Mouse (Mus musculus): Measurements from ENCODE around the gene Mkln1. TPM values are rescaled to one million over a fixed set of nuclear protein-coding genes. Genes with fewer than 3 reads are reported as not detected.

The Mkln1 gene
- total RNA-seq, 2 experiments from 2014 or later: 125 to 126 TPM

DNA sequence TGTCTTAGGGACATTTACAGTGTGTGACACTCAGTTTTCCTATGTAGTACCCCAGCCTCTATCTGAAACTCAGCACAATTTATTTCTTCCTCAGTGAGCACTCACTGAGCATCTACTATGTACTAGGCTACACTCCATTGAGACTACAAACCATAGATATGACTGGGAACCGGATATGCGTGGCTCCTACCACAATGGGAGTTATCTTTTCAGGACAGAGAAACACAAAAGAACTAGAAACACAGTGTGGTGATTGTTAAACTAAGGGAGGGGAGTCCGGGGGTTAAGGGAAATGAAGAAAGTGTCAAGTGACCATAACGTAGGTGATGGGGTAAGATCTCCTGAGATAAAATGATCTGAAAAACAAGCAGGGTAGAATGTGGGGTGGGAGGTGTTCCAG is 2.4 kb upstream of the Mkln1 start:
- no peak for DNase-seq (ENCODE audit: extremely low spot score in 1 of 2, low spot score in 2 of 2)
- intact Hi-C loops (cut with DNase I): no loop called here

DNA sequence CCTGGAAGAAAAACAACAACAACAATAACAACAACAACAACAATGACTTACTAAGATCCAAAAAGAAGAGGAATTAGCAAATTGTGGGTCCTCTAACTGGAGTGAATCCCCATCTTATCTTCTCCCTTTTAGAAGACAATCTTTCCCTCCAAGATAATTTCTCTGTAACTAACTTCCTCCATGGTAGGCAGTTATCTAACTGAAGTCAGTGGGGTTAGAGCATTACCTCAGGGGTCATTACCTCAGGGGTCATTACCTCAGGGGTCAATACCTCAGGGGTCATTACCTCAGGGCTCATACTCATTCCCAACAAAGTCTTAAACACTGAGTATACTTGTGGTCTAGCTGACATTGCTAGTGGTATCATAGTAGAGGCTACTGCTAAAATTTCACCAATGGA is 1.2 kb upstream of the Mkln1 start:
- intact Hi-C loops (cut with DNase I): no loop called here
- no peak for DNase-seq (ENCODE audit: extremely low spot score in 1 of 2, low spot score in 2 of 2)

DNA sequence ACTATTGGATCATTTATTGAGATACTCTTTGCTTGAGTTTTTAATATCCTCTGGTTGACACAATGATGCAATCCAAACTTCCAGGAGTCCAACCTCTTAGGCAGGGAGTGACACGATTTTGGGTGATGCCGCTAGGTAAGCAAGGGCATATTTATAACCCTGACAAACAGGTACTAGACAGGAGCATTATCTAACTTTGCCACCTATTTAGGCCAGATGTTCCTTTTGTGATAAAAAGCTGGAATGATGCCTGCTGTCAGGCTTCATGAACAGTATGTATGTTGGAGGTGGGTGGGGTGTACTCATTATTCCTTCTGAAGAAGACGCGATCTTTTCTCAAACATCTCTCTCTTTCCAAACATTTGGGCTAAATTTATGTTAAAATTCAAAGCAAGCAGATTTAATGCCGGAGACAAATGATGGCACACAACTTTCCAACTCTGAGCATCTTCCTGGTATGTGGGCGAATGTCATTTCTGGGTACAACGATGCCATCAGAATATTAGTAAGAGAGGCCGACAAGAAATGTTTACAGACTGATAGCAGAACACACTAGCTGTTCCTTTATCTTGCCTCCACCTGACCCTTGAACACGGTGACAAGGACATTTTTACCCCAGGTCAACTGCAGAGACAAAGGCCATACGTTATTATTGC is 632 bp upstream of the Mkln1 start:
- intact Hi-C loops (cut with DNase I): loop anchor here (2.0 kb wide), 1 partner anchor 179 kb away; no protein-coding TSS in a partner anchor
- DNase-seq (ENCODE audit: extremely low spot score in 1 of 2, low spot score in 2 of 2): peak in 1 of 2 experiments; percentile 20

DNA sequence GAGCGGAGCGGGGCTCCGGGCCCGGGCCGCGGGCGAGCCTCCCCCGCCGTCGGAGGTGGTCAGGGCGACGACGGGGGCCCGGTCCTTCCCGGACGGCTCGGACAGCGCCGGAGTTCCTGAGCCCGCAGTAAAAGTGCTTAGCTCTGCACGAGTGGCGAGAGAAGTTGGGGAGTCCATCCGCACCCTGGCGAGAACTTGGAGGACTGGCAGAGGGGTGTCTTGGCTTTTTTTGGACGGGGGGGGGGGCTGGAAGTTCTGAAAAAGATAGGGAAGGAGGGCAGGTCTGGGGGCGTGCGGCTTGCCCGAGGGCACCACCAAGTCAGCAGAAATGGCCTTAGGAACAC is 643 bp downstream of the Mkln1 start:
- intact Hi-C loops (cut with DNase I): loop anchor here (2.0 kb wide), 1 partner anchor 180 kb away; no protein-coding TSS in a partner anchor
- DNase-seq (ENCODE audit: extremely low spot score in 1 of 2, low spot score in 2 of 2): no peak

DNA sequence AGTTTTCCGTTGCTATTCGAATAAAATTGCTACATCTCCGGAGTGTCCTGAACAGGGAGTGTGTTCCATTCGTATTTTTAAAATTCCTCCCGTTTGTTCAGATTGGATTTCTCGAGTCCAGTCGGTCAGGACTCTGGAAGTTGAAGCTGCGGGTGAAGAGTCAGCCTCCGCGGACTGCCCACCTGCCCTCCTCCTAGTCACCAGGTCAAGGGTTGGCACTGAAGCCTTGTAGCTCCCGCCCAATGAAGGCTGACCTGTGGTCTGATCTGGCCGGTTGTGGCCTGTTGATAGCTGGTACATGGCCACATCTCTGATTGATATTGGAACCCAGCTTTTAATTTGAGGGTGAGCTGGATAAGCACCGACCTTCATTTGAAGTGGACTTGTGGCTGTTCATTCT is 1.0 kb downstream of the Mkln1 start:
- intact Hi-C loops (cut with DNase I): loop anchor here (2.0 kb wide), 1 partner anchor 181 kb away; no protein-coding TSS in a partner anchor
- DNase-seq (ENCODE audit: extremely low spot score in 1 of 2, low spot score in 2 of 2): peak in 1 of 2 experiments; percentile 39

DNA sequence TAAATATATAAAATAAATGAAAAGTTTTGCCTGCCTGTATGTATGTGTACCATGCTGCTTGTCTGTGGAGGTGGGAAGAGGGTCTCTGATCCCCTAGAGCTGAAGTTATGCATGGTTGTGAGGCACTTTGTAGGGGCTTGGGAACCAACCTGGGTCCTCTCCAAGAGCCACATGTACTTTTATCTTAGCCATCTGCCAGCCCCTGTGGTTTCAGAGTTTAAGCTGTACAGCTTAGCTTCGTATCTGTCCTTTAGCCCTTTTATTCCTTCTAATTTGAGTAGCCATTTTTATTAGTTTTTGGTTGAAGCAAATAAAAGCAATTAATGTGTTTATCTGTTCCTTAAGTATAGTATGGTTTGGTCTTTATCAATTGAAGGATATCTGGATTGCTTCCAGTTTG is 12.5 kb downstream of the Mkln1 start:
- intact Hi-C loops (cut with DNase I): no loop called here
- no peak for DNase-seq (ENCODE audit: extremely low spot score in 1 of 2, low spot score in 2 of 2)

DNA sequence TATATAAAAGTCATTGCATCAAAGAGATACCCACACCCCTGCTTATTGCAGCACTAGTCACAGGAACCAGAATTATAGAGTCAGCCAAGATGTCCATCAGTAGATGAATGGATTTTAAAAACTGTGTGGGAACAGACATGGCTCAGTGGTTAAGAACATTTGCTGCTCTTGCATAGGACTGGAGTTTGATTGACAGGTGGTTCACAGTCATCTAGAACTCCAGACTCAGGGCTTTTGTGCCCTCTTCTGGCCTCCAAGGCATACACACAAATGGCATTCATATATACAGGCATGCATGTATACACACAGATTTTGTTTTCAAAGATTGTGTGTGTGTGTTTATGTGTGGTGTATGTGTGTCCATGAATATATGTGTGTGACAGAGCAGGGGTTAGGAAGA is 14.0 kb downstream of the Mkln1 start:
- no peak for DNase-seq (ENCODE audit: extremely low spot score in 1 of 2, low spot score in 2 of 2)
- intact Hi-C loops (cut with DNase I): no loop called here

DNA sequence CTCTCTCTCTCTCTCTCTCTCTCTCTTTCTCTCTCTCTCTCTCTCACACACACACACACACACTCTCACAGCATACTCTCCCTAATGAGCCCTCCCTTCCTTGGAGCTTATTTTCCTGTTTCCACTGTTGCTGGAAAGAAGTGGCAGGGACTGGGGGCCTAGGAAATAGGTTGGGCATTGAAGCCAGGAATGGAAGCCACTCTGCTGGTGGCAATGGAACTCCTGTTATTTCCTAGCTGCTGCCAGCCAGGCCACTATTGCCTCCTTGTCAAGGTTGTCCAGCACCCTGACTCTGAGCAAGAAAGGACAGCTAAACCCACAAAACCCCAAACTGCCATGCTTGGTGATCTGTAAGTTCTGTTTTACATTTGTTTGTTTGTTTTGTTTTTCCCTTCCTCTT is 15.0 kb downstream of the Mkln1 start:
- intact Hi-C loops (cut with DNase I): no loop called here

DNA sequence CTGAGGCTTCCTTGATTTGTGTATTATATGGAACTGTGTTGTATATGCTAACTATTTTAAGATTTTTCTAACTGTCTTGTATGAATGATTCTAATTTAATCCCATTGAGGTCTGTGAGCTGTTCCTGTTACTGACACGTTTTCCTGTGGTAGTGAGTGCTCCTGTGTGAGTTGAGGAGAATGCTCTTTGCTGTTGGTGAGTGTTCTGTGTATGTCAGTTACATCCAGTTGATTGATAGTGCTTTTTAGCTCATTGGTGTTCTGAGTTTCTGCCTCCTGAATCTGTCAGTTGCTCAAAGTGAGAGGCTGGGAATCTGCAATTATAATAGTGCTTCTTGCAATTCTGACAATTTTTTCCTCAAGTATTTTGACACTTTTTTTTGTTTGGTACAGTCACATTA is 15.8 kb downstream of the Mkln1 start:
- intact Hi-C loops (cut with DNase I): no loop called here
- DNase-seq (ENCODE audit: extremely low spot score in 1 of 2, low spot score in 2 of 2): no peak

More for the DNA sequence above, 15.0 kb downstream of the Mkln1 start:
- DNase-seq (ENCODE audit: extremely low spot score in 1 of 2, low spot score in 2 of 2): no peak

DNA sequence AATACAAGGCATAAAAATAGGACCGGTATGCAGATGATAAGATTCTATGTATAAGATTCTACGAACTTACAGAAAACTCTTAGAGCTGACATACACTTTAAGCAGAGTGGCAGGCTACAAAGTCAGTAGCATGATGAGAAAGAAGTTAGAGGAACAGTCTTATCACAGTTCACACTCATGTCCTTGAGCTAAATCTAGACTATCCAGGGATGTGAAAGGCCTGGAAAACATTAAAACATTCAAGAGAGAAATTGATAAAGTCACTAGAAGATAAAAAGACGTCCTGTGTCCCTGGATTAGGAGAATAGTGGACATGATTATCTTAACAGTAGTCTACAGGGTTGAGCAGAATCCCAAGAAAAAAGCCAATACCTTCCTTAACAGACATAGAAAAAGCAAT is 26.9 kb downstream of the Mkln1 start:
- no peak for DNase-seq (ENCODE audit: extremely low spot score in 1 of 2, low spot score in 2 of 2)
- intact Hi-C loops (cut with DNase I): no loop called here

DNA sequence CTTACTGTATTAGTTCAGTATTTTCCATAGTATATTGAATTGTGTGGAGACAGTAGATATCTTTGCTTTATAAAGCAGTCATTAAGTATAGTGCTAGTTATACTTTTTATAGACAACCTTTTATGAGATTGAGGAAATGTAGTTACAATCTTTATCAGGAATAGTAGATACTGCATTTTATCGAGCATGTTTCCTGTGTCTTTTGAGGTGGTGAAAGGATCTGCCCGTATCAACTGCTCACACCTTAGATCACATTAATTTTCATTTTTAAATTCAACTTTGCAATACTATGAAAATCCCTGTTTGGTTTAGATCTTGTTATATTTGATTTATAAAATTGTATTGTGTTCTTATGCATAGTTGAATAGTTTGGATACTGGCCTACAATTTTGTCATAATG is 38.7 kb downstream of the Mkln1 start:
- no peak for DNase-seq (ENCODE audit: extremely low spot score in 1 of 2, low spot score in 2 of 2)
- intact Hi-C loops (cut with DNase I): loop anchor here (5.0 kb wide), 1 partner anchor 35 kb away; no protein-coding TSS in a partner anchor

DNA sequence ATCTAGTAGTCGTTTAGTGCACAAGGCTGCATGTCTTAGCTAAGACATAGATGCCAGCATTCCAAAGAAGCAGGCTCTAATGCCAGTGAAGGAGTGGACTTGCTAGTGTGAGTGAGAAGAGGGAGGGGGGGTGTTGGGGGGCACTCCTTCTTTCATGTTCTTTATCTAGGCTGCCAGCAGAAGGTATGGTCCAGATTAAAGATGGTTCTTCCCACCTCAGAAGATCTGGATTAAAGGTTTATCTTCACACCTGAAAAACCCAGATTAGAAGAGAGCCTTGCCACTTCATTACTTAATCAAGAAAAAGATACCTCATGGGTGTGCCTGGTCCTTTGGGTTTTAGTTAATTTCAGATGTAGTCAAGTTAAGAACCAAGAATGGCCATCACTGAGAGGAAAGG is 46.7 kb downstream of the Mkln1 start:
- intact Hi-C loops (cut with DNase I): no loop called here
- no peak for DNase-seq (ENCODE audit: extremely low spot score in 1 of 2, low spot score in 2 of 2)

DNA sequence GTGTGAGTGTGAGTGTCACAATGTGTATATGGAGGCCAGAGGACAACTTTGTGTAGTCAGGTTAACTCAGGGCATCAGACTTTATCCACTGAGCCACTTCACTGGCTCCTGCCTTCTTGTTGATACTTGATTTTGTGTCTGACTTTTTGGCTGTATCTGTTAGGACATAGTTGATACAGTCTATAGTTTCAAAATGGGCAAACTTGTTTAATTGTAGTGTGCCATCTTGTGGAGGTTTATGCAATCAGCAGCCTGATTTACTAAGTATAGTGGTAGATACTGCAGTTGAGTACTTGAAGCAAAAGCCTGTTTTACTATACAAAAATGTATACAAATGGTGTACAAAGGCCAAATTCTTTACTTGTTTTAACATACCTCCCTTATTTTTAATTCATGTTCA is 55.2 kb downstream of the Mkln1 start:
- intact Hi-C loops (cut with DNase I): loop anchor here (5.0 to 10.0 kb wide), 2 partner anchors 261 to 379 kb away; no protein-coding TSS in a partner anchor
- peak; percentile 21 to 49 for DNase-seq (ENCODE audit: extremely low spot score in 1 of 2, low spot score in 2 of 2)

DNA sequence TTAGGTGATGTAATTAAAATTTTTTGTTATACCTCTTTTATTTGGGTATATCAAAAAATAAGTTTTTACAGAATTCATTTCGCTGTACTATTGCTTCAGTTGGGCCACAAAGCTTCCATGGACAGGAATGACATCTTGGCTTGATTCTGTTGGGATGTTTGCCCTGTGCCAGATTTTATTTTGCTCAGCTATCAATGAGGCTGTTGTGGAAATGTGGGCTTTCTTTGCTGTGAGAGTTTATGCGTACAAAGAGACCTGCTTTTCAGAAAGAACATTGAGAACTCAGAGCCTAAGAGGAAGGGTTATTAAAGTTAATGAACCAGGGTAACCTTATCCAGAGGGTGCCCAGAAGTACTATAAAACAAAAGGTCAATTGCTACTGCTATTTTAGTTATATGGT is 56.8 kb downstream of the Mkln1 start:
- peak in 1 of 2 experiments; percentile 40 for DNase-seq (ENCODE audit: extremely low spot score in 1 of 2, low spot score in 2 of 2)
- intact Hi-C loops (cut with DNase I): loop anchor here (5.0 to 10.0 kb wide), 2 partner anchors 238 to 381 kb away; no protein-coding TSS in a partner anchor

DNA sequence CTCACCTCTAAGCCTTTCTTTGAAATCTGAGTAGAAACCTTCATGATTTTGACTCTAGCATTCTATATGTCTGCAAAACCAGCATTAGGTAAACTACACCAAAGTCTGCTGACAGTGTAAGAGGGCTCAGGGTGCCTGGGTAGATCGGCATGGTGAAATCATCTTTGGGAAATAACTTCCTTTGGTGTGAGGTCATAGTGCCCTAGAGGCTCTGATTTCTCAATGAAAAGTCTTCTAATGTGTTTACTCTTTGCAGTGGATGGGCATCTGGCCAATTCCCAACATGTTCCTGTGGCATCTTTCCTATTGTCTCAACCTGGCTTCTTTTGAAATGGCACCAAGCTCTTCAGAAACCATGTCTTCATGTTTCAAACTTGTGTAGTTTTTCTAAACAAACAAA is 58.5 kb downstream of the Mkln1 start:
- intact Hi-C loops (cut with DNase I): loop anchor here (5.0 to 10.0 kb wide), 2 partner anchors 240 to 382 kb away; no protein-coding TSS in a partner anchor
- DNase-seq (ENCODE audit: extremely low spot score in 1 of 2, low spot score in 2 of 2): no peak

DNA sequence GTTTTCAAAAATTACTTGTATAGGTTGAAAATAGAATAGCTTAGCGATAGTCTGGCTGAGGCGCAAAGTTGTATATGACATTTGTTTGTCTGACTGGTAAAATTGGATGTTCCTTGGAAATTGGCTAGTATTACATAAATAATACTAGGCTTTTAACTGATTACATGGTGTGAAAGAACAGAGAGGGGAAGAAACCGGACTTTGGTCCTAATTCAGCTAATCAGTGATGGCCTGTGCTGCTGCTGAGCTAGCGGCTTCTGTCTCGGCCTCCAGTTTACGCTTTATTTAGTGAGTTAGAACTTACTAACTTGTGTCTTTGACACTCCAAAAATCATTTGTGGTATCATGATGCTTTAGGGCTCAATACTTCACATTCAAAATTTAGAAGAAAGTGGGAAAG is 70.9 kb downstream of the Mkln1 start:
- intact Hi-C loops (cut with DNase I): no loop called here
- no peak for DNase-seq (ENCODE audit: extremely low spot score in 1 of 2, low spot score in 2 of 2)

DNA sequence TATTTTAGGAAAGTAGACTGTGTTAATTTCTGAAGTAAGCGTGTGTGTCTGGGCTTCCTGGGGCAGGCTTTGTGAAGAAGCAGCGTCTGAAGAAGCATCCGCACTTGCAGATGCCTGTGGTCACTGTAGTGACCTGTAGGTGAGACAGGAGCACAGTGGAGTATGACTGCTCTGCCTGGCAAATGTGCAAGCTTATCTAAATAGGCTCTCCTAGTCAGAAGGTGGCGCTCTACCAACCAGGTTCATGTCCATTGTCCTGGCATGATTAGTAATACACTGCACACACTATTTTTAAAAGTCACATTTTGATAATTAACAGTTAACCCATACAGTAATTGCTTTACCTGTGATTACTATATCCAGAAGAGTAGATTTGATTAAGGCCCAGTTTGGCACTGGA is 79.7 kb downstream of the Mkln1 start:
- no peak for DNase-seq (ENCODE audit: extremely low spot score in 1 of 2, low spot score in 2 of 2)

DNA sequence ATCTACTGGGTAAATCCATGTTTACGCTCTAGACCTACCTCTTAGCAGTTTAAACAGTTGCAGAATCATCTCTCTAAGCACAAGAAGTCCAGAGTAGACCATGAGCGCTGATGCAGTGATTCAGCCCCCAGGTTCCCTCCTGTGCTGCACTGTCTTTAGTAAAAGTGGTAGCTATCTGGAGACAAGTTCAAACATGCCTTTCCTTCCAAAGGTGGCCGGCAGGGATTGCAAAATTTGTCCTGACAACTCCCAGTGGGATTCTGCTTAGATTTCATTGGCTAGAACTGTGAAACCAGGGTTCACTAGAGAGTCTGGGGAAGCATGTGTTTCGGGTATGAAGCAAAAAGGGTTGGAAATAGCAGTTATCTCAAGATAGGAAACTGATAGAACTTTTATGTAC is 81.5 kb downstream of the Mkln1 start:
- intact Hi-C loops (cut with DNase I): no loop called here
- no peak for DNase-seq (ENCODE audit: extremely low spot score in 1 of 2, low spot score in 2 of 2)

More for the DNA sequence above, 79.7 kb downstream of the Mkln1 start:
- intact Hi-C loops (cut with DNase I): no loop called here

DNA sequence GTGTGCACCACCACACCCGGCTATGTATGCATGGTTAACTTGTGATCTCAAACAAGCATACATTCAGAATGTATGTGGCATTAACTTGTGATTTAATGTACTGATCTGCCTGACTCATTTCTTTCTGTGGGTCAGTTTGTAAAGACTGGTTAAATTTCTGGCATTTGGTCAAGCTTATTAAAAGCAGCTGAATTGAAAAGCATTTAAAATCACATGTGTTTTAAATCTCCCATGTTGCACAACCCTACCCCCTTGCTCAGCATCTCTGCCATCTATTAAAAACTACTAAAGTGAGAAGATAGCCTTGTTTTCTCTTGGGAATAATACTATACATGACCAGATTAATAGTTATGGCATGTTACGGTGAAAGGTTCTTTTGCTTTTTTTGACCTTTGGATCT is 88.1 kb downstream of the Mkln1 start:
- intact Hi-C loops (cut with DNase I): no loop called here
- no peak for DNase-seq (ENCODE audit: extremely low spot score in 1 of 2, low spot score in 2 of 2)

DNA sequence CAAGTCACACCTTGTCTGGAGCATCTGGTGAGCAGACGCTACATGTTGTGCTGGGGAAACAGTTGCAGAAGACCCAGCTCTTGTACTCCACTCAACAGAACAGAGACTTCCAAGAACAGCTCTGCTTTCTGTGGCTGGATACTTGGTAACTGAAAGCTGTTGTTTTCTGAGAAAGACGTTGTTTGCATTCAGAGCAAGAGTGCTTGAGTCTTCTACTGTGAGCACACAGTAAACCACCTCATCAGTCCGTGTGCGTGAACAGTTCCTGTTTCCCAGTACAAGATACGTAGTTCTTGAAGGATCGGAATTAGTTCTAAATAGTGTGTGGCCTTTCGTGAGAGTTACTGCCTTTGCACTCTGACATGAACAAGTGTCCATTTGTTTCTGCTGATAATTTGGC is 91.4 kb downstream of the Mkln1 start:
- intact Hi-C loops (cut with DNase I): no loop called here
- DNase-seq (ENCODE audit: extremely low spot score in 1 of 2, low spot score in 2 of 2): no peak

All from left cerebral cortex, postnatal 10 days (tissue).